Mouse (Mus musculus) left cerebral cortex, postnatal 10 days (tissue): ENCODE measurements around the gene Zfp341. TPM values are rescaled to one million over a fixed set of nuclear protein-coding genes. Genes with fewer than 3 reads are reported as not detected.

Source experiments
- DNase-seq, 2 experiments: peaks; one replicate each; pipeline ENCODE4 v3.0.0; 2021 to 2022; ENCODE audit warnings: low spot score in 2 of 2, mixed read lengths in 1 of 2; ENCODE audit errors: extremely low spot score in 1 of 2
- intact Hi-C: fragments of 180-260 bp; cut with DNase I; formaldehyde crosslinking; loops from one replicate; pipeline ENCODE4 v1.15.1; 2025
- total RNA-seq, 2 experiments: library from RNA; stranded (reverse); gene quantifications; 2 replicates each; pipeline ENCODE4 v1.2.3; 2021

Gene Zfp341
- total RNA-seq, 2 experiments from 2014 or later: 14.3 to 14.7 TPM

- DNase-seq: peak; percentile 98 to 99
- intact Hi-C loops: no loop called here
These were observed 43.8 kb downstream of the Zfp341 start for GRCm38 (mm10) chr2:154656710-154657485.

GRCm38 (mm10) chr2:154657486-154658237, 44.6 kb downstream of the Zfp341 start:
- no peak for DNase-seq
- intact Hi-C loops: no loop called here

GRCm38 (mm10) chr2:154659070-154659469, 46.0 kb downstream of the Zfp341 start:
- no peak for DNase-seq
- intact Hi-C loops: no loop called here

GRCm38 (mm10) chr2:154659531-154660074, 46.5 kb downstream of the Zfp341 start:
- no peak for DNase-seq
- intact Hi-C loops: no loop called here

GRCm38 (mm10) chr2:154668680-154669079, 55.6 kb downstream of the Zfp341 start:
- DNase-seq: no peak
- intact Hi-C loops: no loop called here

- intact Hi-C loops: no loop called here
- DNase-seq: no peak
These were observed 57.0 kb downstream of the Zfp341 start for GRCm38 (mm10) chr2:154670106-154670505.

GRCm38 (mm10) chr2:154670741-154671140, 57.6 kb downstream of the Zfp341 start:
- DNase-seq: no peak
- intact Hi-C loops: no loop called here

GRCm38 (mm10) chr2:154674008-154674407, 60.9 kb downstream of the Zfp341 start:
- no peak for DNase-seq
- intact Hi-C loops: no loop called here

- intact Hi-C loops: no loop called here
- peak in 1 of 2 experiments; percentile 46 for DNase-seq
These were observed 63.8 kb downstream of the Zfp341 start for GRCm38 (mm10) chr2:154676653-154677609.

- intact Hi-C loops: no loop called here
These were observed 64.6 kb downstream of the Zfp341 start for GRCm38 (mm10) chr2:154677651-154678139.

GRCm38 (mm10) chr2:154678995-154679394, 65.9 kb downstream of the Zfp341 start:
- intact Hi-C loops: no loop called here
- DNase-seq: no peak

More at GRCm38 (mm10) chr2:154677651-154678139, 64.6 kb downstream of the Zfp341 start:
- peak; percentile 84 to 89 for DNase-seq

GRCm38 (mm10) chr2:154680337-154680736, 67.2 kb downstream of the Zfp341 start:
- intact Hi-C loops: no loop called here
- no peak for DNase-seq

- no peak for DNase-seq
- intact Hi-C loops: no loop called here
These were observed 67.8 kb downstream of the Zfp341 start for GRCm38 (mm10) chr2:154680941-154681340.

GRCm38 (mm10) chr2:154682712-154683111, 69.6 kb downstream of the Zfp341 start:
- no peak for DNase-seq
- intact Hi-C loops: no loop called here

- intact Hi-C loops: no loop called here
These were observed 71.9 kb downstream of the Zfp341 start for GRCm38 (mm10) chr2:154684901-154685470.

GRCm38 (mm10) chr2:154685772-154686171, 72.7 kb downstream of the Zfp341 start:
- intact Hi-C loops: no loop called here
- no peak for DNase-seq

More at GRCm38 (mm10) chr2:154684901-154685470, 71.9 kb downstream of the Zfp341 start:
- DNase-seq: no peak

- intact Hi-C loops: no loop called here
- DNase-seq: no peak
These were observed 73.7 kb downstream of the Zfp341 start for GRCm38 (mm10) chr2:154686819-154687218.

GRCm38 (mm10) chr2:154689391-154689790, 76.3 kb downstream of the Zfp341 start:
- intact Hi-C loops: no loop called here
- DNase-seq: no peak
